Mouse (Mus musculus) hindbrain, postnatal 0 days (tissue): ENCODE measurements around the gene Map2. TPM values are rescaled to one million over a fixed set of nuclear protein-coding genes. Genes with fewer than 3 reads are reported as not detected.

Experiments used
- ATAC-seq: fragments of 200-750 bp; cut with Nextera tagmentation; 2 replicates; pipeline ENCODE4 v1.8.0; 2017; ENCODE audit warnings: mild to moderate bottlenecking, moderate TSS enrichment, moderate library complexity
- DNase-seq: peaks from one replicate; pipeline ENCODE4 v3.0.0-alpha.2; 2015; ENCODE audit warnings: low spot score
- H3K27ac ChIP-seq: fragments of 300-500 bp; sonication (generic); 2 replicates; pipeline ENCODE4 v1.5.1; 2014; ENCODE audit warnings: mild to moderate bottlenecking
- H3K27me3 ChIP-seq: fragments of 300-500 bp; sonication (generic); 2 replicates; pipeline ENCODE4 v1.6.1; 2014; ENCODE audit warnings: low read length, mixed read lengths; ENCODE audit not compliant: insufficient read depth
- H3K36me3 ChIP-seq: fragments of 300-500 bp; sonication (generic); 2 replicates; pipeline ENCODE4 v1.6.1; 2014; ENCODE audit warnings: low read length, mixed read lengths; ENCODE audit not compliant: insufficient read depth
- H3K4me1 ChIP-seq: fragments of 300-500 bp; sonication (generic); 2 replicates; pipeline ENCODE4 v1.6.1; 2014; ENCODE audit warnings: antibody characterized with exemption, low read length, mixed read lengths; ENCODE audit not compliant: insufficient read depth
- H3K4me2 ChIP-seq: fragments of 300-500 bp; sonication (generic); 2 replicates; pipeline ENCODE4 v1.6.1; 2014; ENCODE audit warnings: low read depth, mild to moderate bottlenecking, low read length, moderate library complexity, mixed read lengths
- H3K4me3 ChIP-seq: fragments of 300-500 bp; sonication (generic); 2 replicates; pipeline ENCODE4 v1.5.1; 2014; ENCODE audit warnings: low read length
- H3K9ac ChIP-seq: fragments of 300-500 bp; sonication (generic); replicated peaks from 2 replicates; pipeline ENCODE4 v1.6.1; 2014; ENCODE audit warnings: mild to moderate bottlenecking, low read length, moderate library complexity, mixed read lengths
- H3K9me3 ChIP-seq: fragments of 300-500 bp; sonication (generic); 2 replicates; pipeline ENCODE4 v1.6.1; 2016; ENCODE audit warnings: low read length, mixed read lengths
- CTCF ChIP-seq: IDR thresholded peaks from 2 replicates; pipeline ENCODE4 v1.5.1; 2016; ENCODE audit warnings: antibody characterized with exemption, control low read depth, low read depth
- WGBS: fragments of 180-500 bp; shearing (Covaris S2); extraction: QIAGEN DNeasy Blood & Tissue Kit; methylation state at CpG from one replicate; pipeline ENCODE4 v1.1.7; 2014; 5-methylcytosine and 5-hydroxymethylcytosine counted together
- polyA plus RNA-seq: library from polyadenylated mRNA; unstranded; fragments of >200 nt; fragmentation: Nextera tagmentation; extraction: Ambion mirVana; gene quantifications from 2 replicates; pipeline ENCODE4 v1.2.1, GENCODE M21; 2015
- total RNA-seq: library from RNA; depleted of rRNA; stranded (reverse); fragments of >200 nt; gene quantifications from 2 replicates; pipeline ENCODE4 v1.2.3, GENCODE M21; 2014

Map2 gene
- total and polyA plus RNA-seq, 2 experiments from 2014 or later = 289 to 1,101 TPM

DNA sequence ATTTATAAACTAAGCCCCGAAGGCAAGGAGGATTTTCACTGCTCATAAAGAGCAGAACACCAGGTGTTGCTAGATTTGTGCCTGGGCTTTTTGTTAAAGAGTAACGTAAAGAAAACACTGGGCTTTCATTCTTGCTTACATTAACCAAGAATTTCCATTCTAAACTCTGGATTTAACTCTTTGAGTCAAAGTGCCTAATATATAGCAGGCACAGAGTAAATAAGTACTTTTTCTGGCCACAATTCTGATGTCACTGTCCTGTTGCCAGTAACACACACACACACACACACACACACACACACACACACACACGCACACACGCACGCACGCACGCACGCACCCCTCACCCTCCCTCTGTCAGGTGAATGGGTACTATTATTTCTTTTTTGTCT, 77.3 kb downstream of the Map2 start:
- Histone ChIP-seq H3K9me3 (no peaks in the 10 kb centered on the region), H3K4me3 (no peak overlapping the region), H3K36me3 (no peaks in the 10 kb centered on the region), H3K9ac (no peak overlapping the region), H3K27me3 (no peaks in the 10 kb centered on the region), H3K4me1 (no peaks in the 10 kb centered on the region), H3K4me2 (no peak overlapping the region), H3K27ac (peak overlapping the region; percentile 32)
- no peak for DNase-seq
- TF ChIP-seq CTCF = no peak
- ATAC-seq = no peak
- WGBS = 75% methylated on average over 8 of the region's 8 CpGs

DNA sequence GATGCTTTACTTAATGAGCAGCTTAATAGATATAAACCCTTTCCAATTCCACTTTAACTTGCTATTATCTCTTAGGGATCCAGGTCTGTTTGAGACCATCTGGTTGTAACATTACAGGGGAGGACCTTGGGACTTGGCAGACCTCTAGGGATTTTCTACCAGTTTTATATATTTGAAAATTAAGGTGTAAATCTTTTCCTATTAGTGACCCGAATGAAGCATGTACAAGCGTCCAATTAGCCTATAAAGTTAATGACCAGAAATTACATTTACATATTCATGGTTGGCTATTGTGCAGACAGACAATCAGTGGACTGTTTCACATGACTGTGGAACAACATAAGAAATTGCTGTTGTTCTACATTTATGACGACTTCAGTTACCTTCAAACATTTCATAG, 88.1 kb downstream of the Map2 start:
- ATAC-seq (no peak), DNase-seq (no peak)
- Histone ChIP-seq H3K4me1 (no peaks in the 10 kb centered on the region), H3K27ac (no peak overlapping the region), H3K9me3 (no peaks in the 10 kb centered on the region), H3K9ac (no peak overlapping the region), H3K4me2 (no peak overlapping the region), H3K4me3 (no peak overlapping the region), H3K27me3 (no peaks in the 10 kb centered on the region), H3K36me3 (no peaks in the 10 kb centered on the region)
- WGBS = 39% methylated on average over 3 of the region's 3 CpGs
- TF ChIP-seq CTCF = no peak

DNA sequence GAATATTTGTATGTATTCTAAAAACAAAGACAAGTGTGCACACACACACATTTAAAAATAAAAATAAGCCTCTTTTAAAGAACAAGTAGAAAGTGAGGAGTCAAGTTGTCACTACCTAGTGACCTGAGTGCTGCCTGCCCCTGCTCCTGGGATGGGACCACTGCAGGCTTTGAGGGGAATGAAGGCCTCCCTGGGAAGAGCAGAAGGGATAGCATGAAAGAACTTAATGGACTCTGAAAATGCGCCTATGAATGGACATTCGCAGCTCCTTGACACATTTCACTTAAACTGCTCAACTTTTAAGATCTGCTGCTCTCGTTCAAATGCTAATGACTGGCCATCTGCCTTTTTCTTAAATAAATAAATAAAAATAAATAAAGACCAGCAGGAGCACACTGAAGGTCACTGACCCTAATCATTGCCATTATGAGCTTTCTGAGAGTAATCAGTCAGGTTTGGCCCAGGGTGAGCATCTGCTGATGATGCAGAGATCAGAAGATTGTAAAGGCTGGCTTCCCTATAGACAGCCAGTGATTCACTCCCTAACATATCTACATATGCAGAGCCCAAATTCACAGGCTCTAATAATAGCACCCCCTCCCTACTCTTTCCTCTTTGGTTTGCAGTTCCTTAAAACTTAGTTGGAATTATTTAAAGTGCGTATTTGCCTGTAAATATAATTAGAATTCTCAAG, 91.3 kb downstream of the Map2 start:
- Histone ChIP-seq H3K4me3 (no peak overlapping the region), H3K9me3 (no peaks in the 10 kb centered on the region), H3K27ac (no peak overlapping the region), H3K4me2 (no peak overlapping the region), H3K27me3 (no peaks in the 10 kb centered on the region), H3K4me1 (no peaks in the 10 kb centered on the region), H3K36me3 (no peaks in the 10 kb centered on the region), H3K9ac (no peak overlapping the region)
- WGBS = 32% methylated on average over 4 of the region's 4 CpGs
- DNase-seq = no peak
- no peak for TF ChIP-seq CTCF
- ATAC-seq = no peak

- Histone ChIP-seq H3K4me1 (no peaks in the 10 kb centered on the region; the same call in 1 of the 2 replicates), H3K9me3 (no peaks in the 10 kb centered on the region), H3K9ac (no peak overlapping the region), H3K4me2 (no peak overlapping the region), H3K27ac (no peak overlapping the region), H3K27me3 (no peaks in the 10 kb centered on the region), H3K4me3 (no peak overlapping the region), H3K36me3 (no peaks in the 10 kb centered on the region)
- DNase-seq = no peak
- WGBS = 84% methylated on average over 5 of the region's 5 CpGs
- TF ChIP-seq CTCF = no peak
- no peak for ATAC-seq
Observed at GRCm38 (mm10) chr1:66277663-66278062, 102.6 kb downstream of the Map2 start.

DNA sequence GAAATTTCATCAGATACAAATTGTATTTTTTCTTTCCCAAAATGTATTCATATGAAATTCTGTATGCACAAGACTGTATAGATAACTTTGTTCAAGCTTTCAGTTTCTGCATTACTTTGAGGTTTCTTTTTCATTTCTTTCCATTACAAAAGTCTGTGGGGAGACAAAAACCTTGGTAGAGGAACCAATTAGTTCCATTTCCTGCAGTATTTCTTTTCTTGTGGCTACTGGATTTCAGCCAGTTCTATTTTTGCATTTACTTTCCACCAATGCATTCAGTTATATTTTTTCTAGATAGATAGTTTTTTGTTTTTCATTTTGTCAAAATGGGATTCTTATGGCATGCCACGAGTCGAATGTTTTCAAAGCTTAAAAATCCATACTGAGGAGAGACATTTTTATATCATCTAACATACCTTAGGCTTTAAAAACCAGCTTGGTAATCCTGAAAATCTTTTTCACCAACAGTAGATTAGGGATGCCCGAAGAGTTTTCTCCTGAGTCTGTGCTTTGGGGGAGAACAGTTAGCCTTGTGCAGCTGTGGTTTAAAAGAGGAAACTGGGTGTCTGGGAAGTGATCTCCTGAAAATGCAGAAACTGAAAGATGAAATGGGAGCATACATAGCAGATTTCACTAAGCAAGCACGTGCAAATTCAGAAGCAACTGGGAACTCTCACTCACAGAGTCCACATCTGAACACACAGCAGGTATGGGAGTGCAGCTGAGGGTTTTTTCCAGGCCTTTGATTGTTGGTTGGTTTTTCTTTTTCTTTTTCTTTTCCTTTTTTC, 104.3 kb downstream of the Map2 start:
- no peak overlapping the region for H3K4me2 ChIP-seq
- H3K9ac ChIP-seq = no peak overlapping the region
- H3K27ac ChIP-seq = 0 out of 2 replicates have a peak overlapping the region, but pooled peaks have one; percentile 6
- no peaks in the 10 kb centered on the region for H3K36me3 ChIP-seq
- H3K27me3 ChIP-seq = no peaks in the 10 kb centered on the region
- no peak overlapping the region for H3K4me3 ChIP-seq
- no peak for TF ChIP-seq CTCF
- no peaks in the 10 kb centered on the region for H3K9me3 ChIP-seq
- 75% methylated on average over 4 of the region's 4 CpGs for WGBS
- no peaks in the 10 kb centered on the region; the same call in 1 of the 2 replicates for H3K4me1 ChIP-seq
- ATAC-seq = no peak
- DNase-seq = no peak

GRCm38 (mm10) chr1:66280152-66280551, 105.1 kb downstream of the Map2 start:
- H3K4me3 ChIP-seq = no peak overlapping the region
- DNase-seq (no peak), ATAC-seq (no peak)
- 76% methylated on average over 4 of the region's 4 CpGs for WGBS
- H3K36me3 ChIP-seq = no peaks in the 10 kb centered on the region
- TF ChIP-seq CTCF = no peak
- no peaks in the 10 kb centered on the region; the same call in 1 of the 2 replicates for H3K4me1 ChIP-seq
- no peaks in the 10 kb centered on the region for H3K27me3 ChIP-seq
- H3K9me3 ChIP-seq = no peaks in the 10 kb centered on the region
- no peak overlapping the region for H3K4me2 ChIP-seq
- H3K9ac ChIP-seq = no peak overlapping the region
- H3K27ac ChIP-seq = no peak overlapping the region

DNA sequence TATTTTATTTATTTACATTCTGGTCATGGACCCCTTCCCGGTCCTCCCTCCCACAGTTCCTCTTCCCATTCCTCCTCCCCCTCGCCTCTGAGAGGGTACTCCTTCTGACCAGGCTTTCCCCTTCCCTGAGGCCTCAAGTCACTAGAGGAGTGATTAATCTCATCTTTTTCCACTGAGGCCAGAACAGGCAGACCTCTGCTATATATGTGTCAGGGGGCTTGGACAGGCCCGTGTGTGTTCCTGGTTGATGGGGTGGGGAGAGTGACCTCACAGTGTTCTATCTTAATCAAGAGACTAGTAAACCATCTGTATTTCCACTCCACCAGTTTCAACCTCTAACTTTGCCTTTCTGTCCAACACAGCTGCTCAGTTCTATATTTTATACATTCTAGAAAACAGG, 107.4 kb downstream of the Map2 start:
- H3K27ac ChIP-seq = no peak overlapping the region
- no peak overlapping the region for H3K4me3 ChIP-seq
- DNase-seq = no peak
- no peak for TF ChIP-seq CTCF
- no peak overlapping the region for H3K9ac ChIP-seq
- WGBS = 42% methylated on average over 3 of the region's 3 CpGs
- H3K4me2 ChIP-seq = no peak overlapping the region
- H3K9me3 ChIP-seq = no peaks in the 10 kb centered on the region
- no peaks in the 10 kb centered on the region for H3K36me3 ChIP-seq
- no peaks in the 10 kb centered on the region; the same call in 1 of the 2 replicates for H3K4me1 ChIP-seq
- ATAC-seq = no peak
- no peaks in the 10 kb centered on the region for H3K27me3 ChIP-seq
